8 mouse cellular contexts compared by ENCODE assay signal in genomic region chr19:59321990-59322389, GRCm38 (mm10). TPM values are rescaled to one million over a fixed set of nuclear protein-coding genes. Genes with fewer than 3 reads are reported as not detected.
DNase-seq lines count a peak whose midpoint lies in the region; ATAC-seq and TF ChIP-seq lines count a peak whose summit lies in the region.

Rps12-ps3 (plus strand) TSS chr19:59322290.

- H3K79me2 ChIP-seq in MEL (ENCODE audit: control insufficient read depth, insufficient read depth, low read length, poor library complexity), result peaks cover 61% of the 10 kb centered on the region

- no peak within 1 kb of the TSS for H3K4me3 ChIP-seq in kidney, postnatal 0 days (replicated peaks; ENCODE audit: low read depth, low read length)
- no peak within 1 kb of the TSS for H3K4me3 ChIP-seq in MEL (ENCODE audit: control insufficient read depth in 1 of 2, insufficient read depth in 1 of 2, low read depth in 2 of 2, low read length in 2 of 2)
- H3K4me3 ChIP-seq in embryonic facial prominence, embryonic 14.5 days (ENCODE audit: low read depth, low read length), result no peak within 1 kb of the TSS

- WGBS in kidney, postnatal 0 days, result 93% methylated on average over 9 of the region's 14 CpGs
- over 99% methylated on average over 13 of the region's 14 CpGs for WGBS in embryonic facial prominence, embryonic 14.5 days
- WGBS in large intestine, adult 2 months, result 97% methylated on average over 14 of the region's 14 CpGs

- no peaks in the 10 kb centered on the region for H3K9me3 ChIP-seq in kidney, postnatal 0 days (replicated peaks; ENCODE audit: low read length)
- H3K9me3 ChIP-seq in MEL (replicated peaks; ENCODE audit: insufficient read depth, low read length), result no peaks in the 10 kb centered on the region
- H3K9me3 ChIP-seq in embryonic facial prominence, embryonic 14.5 days (ENCODE audit: control insufficient read depth, low read length), result no peaks in the 10 kb centered on the region

- H3K4me1 ChIP-seq in kidney, postnatal 0 days (replicated peaks; ENCODE audit: insufficient read depth, low read length), result no peaks in the 10 kb centered on the region
- H3K4me1 ChIP-seq in MEL (ENCODE audit: control insufficient read depth in 1 of 2, insufficient read depth in 2 of 2, low read length in 2 of 2), result no peaks in the 10 kb centered on the region
- H3K4me1 ChIP-seq in embryonic facial prominence, embryonic 14.5 days (ENCODE audit: control insufficient read depth, insufficient read depth, low read length), result no peaks in the 10 kb centered on the region

- no peaks in the 10 kb centered on the region for H3K27me3 ChIP-seq in kidney, postnatal 0 days (ENCODE audit: insufficient read depth, low read length)
- H3K27me3 ChIP-seq in MEL (ENCODE audit: control insufficient read depth in 1 of 2, insufficient read depth in 2 of 2, low read length in 2 of 2), result no peaks in the 10 kb centered on the region
- no peaks in the 10 kb centered on the region for H3K27me3 ChIP-seq in embryonic facial prominence, embryonic 14.5 days (replicated peaks; ENCODE audit: control insufficient read depth, insufficient read depth, low read length)

- TF ChIP-seq EP300 in MEL (IDR thresholded peaks at IDR 0.05; ENCODE audit: low read depth in 1 of 2, low read length in 2 of 2), result no peak

- H3K36me3 ChIP-seq in kidney, postnatal 0 days (ENCODE audit: insufficient read depth, low read length), result peaks cover 2% of the 10 kb centered on the region; the same call in 1 of the 2 replicates
- H3K36me3 ChIP-seq in MEL (ENCODE audit: control insufficient read depth in 1 of 2, insufficient read depth in 2 of 2, low read length in 2 of 2), result peaks cover 27 to 66% of the 10 kb centered on the region in 2 experiments
- peaks cover 9% of the 10 kb centered on the region; the same call in 1 of the 2 replicates for H3K36me3 ChIP-seq in embryonic facial prominence, embryonic 14.5 days (ENCODE audit: control insufficient read depth, insufficient read depth, low read length)

- no peak for DNase-seq in kidney, postnatal 0 days (ENCODE audit: low spot score)
- DNase-seq in kidney, postnatal 25 days, result no peak
- DNase-seq in MEL (ENCODE audit: low read depth, low spot score), result no peak
- DNase-seq in embryonic facial prominence, embryonic 14.5 days (ENCODE audit: low spot score), result no peak
- no peak for DNase-seq in large intestine, adult 2 months (ENCODE audit: low read depth, low spot score)
- no peak for DNase-seq in urinary bladder, postnatal 4 days (ENCODE audit: low spot score in 2 of 2)
- no peak for DNase-seq in embryo, embryonic 10 days (ENCODE audit: low spot score)

- no peak for TF ChIP-seq CTCF in kidney, postnatal 0 days (IDR thresholded peaks at IDR 0.05; ENCODE audit: low read depth)
- no peak for TF ChIP-seq CTCF in MEL (IDR thresholded peaks at IDR 0.05 in 2 of 3, conservative IDR thresholded peaks at IDR 0.05 in 1 of 3; ENCODE audit: control insufficient read depth in 1 of 3, insufficient read depth in 1 of 3, low read depth in 2 of 3, low read length in 3 of 3, poor library complexity in 1 of 3, severe bottlenecking in 1 of 3)

- TF ChIP-seq RAD21 in MEL (IDR thresholded peaks at IDR 0.05; ENCODE audit: low read depth, low read length), result no peak

- no peak within 1 kb of the TSS for H3K27ac ChIP-seq in kidney, postnatal 0 days
- H3K27ac ChIP-seq in MEL (ENCODE audit: control insufficient read depth, low read depth, low read length), result no peak within 1 kb of the TSS
- H3K27ac ChIP-seq in embryonic facial prominence, embryonic 14.5 days (replicated peaks; ENCODE audit: low read depth, low read length), result no peak within 1 kb of the TSS

- TF ChIP-seq POLR2A in MEL (IDR thresholded peaks at IDR 0.05; ENCODE audit: control insufficient read depth in 1 of 2, insufficient read depth in 1 of 2, low read depth in 1 of 2, low read length in 2 of 2, poor library complexity in 1 of 2), result no peak

- no peak within 1 kb of the TSS for H3K9ac ChIP-seq in kidney, postnatal 0 days (ENCODE audit: low read depth, low read length)
- no peak within 1 kb of the TSS for H3K9ac ChIP-seq in MEL (ENCODE audit: control insufficient read depth, low read depth, low read length, poor library complexity, severe bottlenecking)
- H3K9ac ChIP-seq in embryonic facial prominence, embryonic 14.5 days (ENCODE audit: low read depth, low read length), result no peak within 1 kb of the TSS

- no peak within 1 kb of the TSS for H3K4me2 ChIP-seq in kidney, postnatal 0 days (ENCODE audit: low read length)
- H3K4me2 ChIP-seq in embryonic facial prominence, embryonic 14.5 days (ENCODE audit: low read depth, low read length), result no peak within 1 kb of the TSS

- no peak for ATAC-seq in kidney, postnatal 0 days (replicated peaks; ENCODE audit: low FRiP score, low read depth)
- ATAC-seq in embryonic facial prominence, embryonic 14.5 days (ENCODE audit: low read depth), result no peak
- no peak for ATAC-seq in neutrophil, adult 5-6 weeks (ENCODE audit: extremely low read depth, insufficient number of reproducible peaks, low FRiP score, poor library complexity, severe bottlenecking)

TF ChIP-seq in MEL, 35 proteins besides CTCF, POLR2A, EP300 and RAD21:
- TF ChIP-seq ZC3H11A (IDR thresholded peaks at IDR 0.05; ENCODE audit: low read depth, low read length) (no peak), GATA1 (IDR thresholded peaks at IDR 0.05; ENCODE audit: low read depth, low read length) (no peak), SMC3 (IDR thresholded peaks at IDR 0.05; ENCODE audit: low read depth, low read length) (no peak), ETS1 (IDR thresholded peaks at IDR 0.05; ENCODE audit: low read depth, low read length) (no peak), MAZ (IDR thresholded peaks at IDR 0.05; ENCODE audit: low read depth, low read length) (no peak), POLR2AphosphoS5 (IDR thresholded peaks at IDR 0.05; ENCODE audit: borderline replicate concordance, low read depth, low read length) (no peak), MYC (IDR thresholded peaks at IDR 0.05; ENCODE audit: low read depth, low read length) (no peak), POLR2AphosphoS2 (IDR thresholded peaks at IDR 0.05; ENCODE audit: low read length) (no peak), GABPA (IDR thresholded peaks at IDR 0.05; ENCODE audit: low read depth, low read length) (no peak), NRF1 (IDR thresholded peaks at IDR 0.05; ENCODE audit: insufficient read depth, low read depth, low read length, poor library complexity, severe bottlenecking) (no peak), RCOR1 (IDR thresholded peaks at IDR 0.05; ENCODE audit: low read depth, low read length) (no peak), KAT2A (conservative IDR thresholded peaks at IDR 0.05; ENCODE audit: low read depth, low read length) (no peak), BHLHE40 (IDR thresholded peaks at IDR 0.05; ENCODE audit: borderline replicate concordance, low read depth, low read length) (no peak), CHD2 (IDR thresholded peaks at IDR 0.05; ENCODE audit: low read length) (no peak), ZMIZ1 (IDR thresholded peaks at IDR 0.05; ENCODE audit: low read depth, low read length) (no peak)

RNA-seq across cellular contexts. Expression of gene Rps12-ps3, which starts in this region (rescaled TPM):
- 23.1 and 38.7 TPM in 2 replicates for polyA plus RNA-seq in kidney, postnatal 0 days (2015; fragmentation: Nextera tagmentation; extraction: Ambion mirVana)
- 348 and 662 TPM in 2 replicates for total RNA-seq in MEL (2012; rRNA removed)
- polyA plus RNA-seq in MEL (2012; ENCODE audit: insufficient read depth in 1 of 2, insufficient read length in 2 of 2, low read depth in 1 of 2, low replicate concordance in 2 of 2, missing spikeins in 1 of 2), result 1,000 to 10,000 TPM in 1 of 2 experiments, not detected in 1; 4,283 TPM
- polyA plus RNA-seq in embryonic facial prominence, embryonic 14.5 days (2014; fragmentation: Nextera tagmentation; extraction: Ambion mirVana), result 31.0 and 42.8 TPM in 2 replicates
- 4,852 and 5,272 TPM in 2 replicates for polyA plus RNA-seq in large intestine, adult 2 months (2012; rRNA removed)
- 41.4 and 53.8 TPM in 2 replicates for total RNA-seq in neutrophil, adult 5-6 weeks (2017)
